Mouse (Mus musculus) liver, embryonic 14.5 days (tissue): ENCODE measurements at regions not wholly inside any gene's neighbourhood (a gene's known extent, or its start where the extent isn't known, plus 50 kb on each side); places are given as distances from the start of the nearest gene placed in this dataset.

Experiments used
- CTCF ChIP-seq: IDR thresholded peaks from 2 replicates; pipeline ENCODE4 v1.5.1; 2016; ENCODE audit warnings: antibody characterized with exemption, low read depth, control low read depth
- EP300 ChIP-seq: IDR thresholded peaks from 2 replicates; pipeline ENCODE4 v1.6.1; 2016; ENCODE audit warnings: antibody characterized with exemption, low read depth

- no peak for TF ChIP-seq CTCF
- TF ChIP-seq EP300, result no peak
These were observed 121.2 kb upstream of the Il12b start for GRCm38 (mm10) chr11:44278521-44279208.
